Mouse (Mus musculus): ENCODE results near the gene Fjx1. TPM values are rescaled to one million over a fixed set of nuclear protein-coding genes. Genes with fewer than 3 reads are reported as not detected.

The Fjx1 gene
- total RNA-seq (2021), result 10 to 100 TPM; 68.4 to 83.1 TPM

GRCm38 (mm10) chr2:102451671-102452549 is at the start of gene Fjx1:
Fjx1 (minus strand) TSS chr2:102452499.
- intact Hi-C loops (cut with DNase I), result loop anchor here (2.0 to 10.0 kb wide), 8 partner anchors 195 to 747 kb away; partner anchors contain the start of gene Ldlrad3
- peak; percentile 63 to 64 for DNase-seq (ENCODE audit: low spot score in 2 of 2)

GRCm38 (mm10) chr2:102500001-102500689 is 47.8 kb upstream of the Fjx1 start:
- DNase-seq (ENCODE audit: low spot score in 2 of 2), result no peak
- intact Hi-C loops (cut with DNase I), result no loop called here

GRCm38 (mm10) chr2:102480738-102481137 is 28.4 kb upstream of the Fjx1 start:
- intact Hi-C loops (cut with DNase I), result no loop called here
- DNase-seq (ENCODE audit: low spot score in 2 of 2), result no peak

- DNase-seq (ENCODE audit: low spot score in 2 of 2), result no peak
- intact Hi-C loops (cut with DNase I), result no loop called here
Observed at GRCm38 (mm10) chr2:102476101-102476500, 23.8 kb upstream of the Fjx1 start.

- intact Hi-C loops (cut with DNase I), result no loop called here
- DNase-seq (ENCODE audit: low spot score in 2 of 2), result peak in 1 of 2 experiments; percentile 40
Observed at GRCm38 (mm10) chr2:102468645-102469044, 16.3 kb upstream of the Fjx1 start.

GRCm38 (mm10) chr2:102464342-102464732 is 12.0 kb upstream of the Fjx1 start:
- intact Hi-C loops (cut with DNase I), result no loop called here

GRCm38 (mm10) chr2:102463587-102464341 is 11.5 kb upstream of the Fjx1 start:
- peak in 1 of 2 experiments; percentile 71 for DNase-seq (ENCODE audit: low spot score in 2 of 2)
- intact Hi-C loops (cut with DNase I), result no loop called here

More at GRCm38 (mm10) chr2:102464342-102464732, 12.0 kb upstream of the Fjx1 start:
- DNase-seq (ENCODE audit: low spot score in 2 of 2), result no peak

- DNase-seq (ENCODE audit: low spot score in 2 of 2), result no peak
- intact Hi-C loops (cut with DNase I), result no loop called here
Observed at GRCm38 (mm10) chr2:102461491-102461890, 9.2 kb upstream of the Fjx1 start.

- intact Hi-C loops (cut with DNase I), result loop anchor here (10.0 kb wide), 2 partner anchors 210 to 750 kb away; no protein-coding TSS in a partner anchor
Observed at GRCm38 (mm10) chr2:102455126-102455525, 2.8 kb upstream of the Fjx1 start.

GRCm38 (mm10) chr2:102453447-102453846 is 1.1 kb upstream of the Fjx1 start:
- DNase-seq (ENCODE audit: low spot score in 2 of 2), result peak in 1 of 2 experiments; percentile 21
- intact Hi-C loops (cut with DNase I), result loop anchor here (2.0 to 10.0 kb wide), 8 partner anchors 196 to 749 kb away; partner anchors contain the start of gene Ldlrad3

More at GRCm38 (mm10) chr2:102455126-102455525, 2.8 kb upstream of the Fjx1 start:
- no peak for DNase-seq (ENCODE audit: low spot score in 2 of 2)

- DNase-seq (ENCODE audit: low spot score in 2 of 2), result peak; percentile 40 to 52
- intact Hi-C loops (cut with DNase I), result loop anchor here (1.0 to 10.0 kb wide), 6 partner anchors 51 to 746 kb away; partner anchors contain the start of gene Ldlrad3
Observed at GRCm38 (mm10) chr2:102450761-102451670, 1.3 kb downstream of the Fjx1 start.

- intact Hi-C loops (cut with DNase I), result loop anchor here (1.0 to 10.0 kb wide), 6 partner anchors 50 to 746 kb away; partner anchors contain the start of gene Ldlrad3
- DNase-seq (ENCODE audit: low spot score in 2 of 2), result peak; percentile 62 to 67
Observed at GRCm38 (mm10) chr2:102450248-102450760, 2.0 kb downstream of the Fjx1 start.

- intact Hi-C loops (cut with DNase I), result loop anchor here (1.0 to 10.0 kb wide), 6 partner anchors 49 to 745 kb away; partner anchors contain the start of gene Ldlrad3
Observed at GRCm38 (mm10) chr2:102449630-102450247, 2.6 kb downstream of the Fjx1 start.

GRCm38 (mm10) chr2:102449056-102449455 is 3.2 kb downstream of the Fjx1 start:
- no peak for DNase-seq (ENCODE audit: low spot score in 2 of 2)
- intact Hi-C loops (cut with DNase I), result no loop called here

More at GRCm38 (mm10) chr2:102449630-102450247, 2.6 kb downstream of the Fjx1 start:
- peak; percentile 17 to 39 for DNase-seq (ENCODE audit: low spot score in 2 of 2)

- DNase-seq (ENCODE audit: low spot score in 2 of 2), result no peak
- intact Hi-C loops (cut with DNase I), result no loop called here
Observed at GRCm38 (mm10) chr2:102447831-102448230, 4.5 kb downstream of the Fjx1 start.

- no peak for DNase-seq (ENCODE audit: low spot score in 2 of 2)
- intact Hi-C loops (cut with DNase I), result no loop called here
Observed at GRCm38 (mm10) chr2:102446851-102447250, 5.4 kb downstream of the Fjx1 start.

- intact Hi-C loops (cut with DNase I), result no loop called here
- no peak for DNase-seq (ENCODE audit: low spot score in 2 of 2)
Observed at GRCm38 (mm10) chr2:102437357-102438030, 14.8 kb downstream of the Fjx1 start.
